Mouse (Mus musculus): Measurements from ENCODE around the gene Pik3cd. TPM values are rescaled to one million over a fixed set of nuclear protein-coding genes. Genes with fewer than 3 reads are reported as not detected.

Gene Pik3cd
- polyA plus RNA-seq, 1 experiment, result 106 TPM

DNA sequence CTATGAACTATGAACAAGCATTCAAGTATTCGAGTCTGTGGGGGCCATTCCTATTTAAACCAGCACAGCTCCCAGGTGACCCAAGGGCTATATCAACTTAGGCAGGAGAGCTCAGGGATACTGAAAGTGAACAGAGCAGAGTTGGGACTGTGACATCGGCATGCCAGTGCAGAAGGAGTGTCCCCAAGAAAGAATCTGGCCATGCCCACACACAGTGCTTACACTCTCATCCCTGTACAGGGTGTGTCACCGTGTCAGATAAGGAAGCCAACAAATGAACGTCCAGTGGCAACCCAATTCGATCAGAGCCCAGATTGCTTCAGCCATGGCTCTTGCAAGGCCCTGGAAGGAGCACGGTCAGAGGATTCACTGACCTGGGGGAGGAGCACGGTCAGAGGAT lies 2.9 kb upstream of the Pik3cd start:
- DNase-seq, result no peak
- peak overlapping the region; percentile 17; the same call in 1 of the 2 replicates for H3K27ac ChIP-seq (ENCODE audit: control insufficient read depth, insufficient read depth, low read length)
- H3K4me3 ChIP-seq (ENCODE audit: control insufficient read depth, insufficient read depth, low read length), result no peak overlapping the region
- H3K4me1 ChIP-seq (replicated peaks; ENCODE audit: control insufficient read depth, insufficient read depth, low read length), result peaks cover 50% of the 10 kb centered on the region
- no peak for TF ChIP-seq CTCF (IDR thresholded peaks at IDR 0.05; ENCODE audit: borderline replicate concordance, control insufficient read depth, extremely low read depth, insufficient read depth, low read length, poor library complexity)
- TF ChIP-seq POLR2A (IDR thresholded peaks at IDR 0.05; ENCODE audit: control insufficient read depth, extremely low read depth, insufficient read depth, low read length, poor library complexity), result no peak
- no peaks in the 10 kb centered on the region for H3K36me3 ChIP-seq (ENCODE audit: control insufficient read depth, insufficient read depth, low read length)
- 47% methylated on average over 7 of the region's 7 CpGs for WGBS
- no peaks in the 10 kb centered on the region for H3K27me3 ChIP-seq (ENCODE audit: control insufficient read depth, insufficient read depth, low read length)

DNA sequence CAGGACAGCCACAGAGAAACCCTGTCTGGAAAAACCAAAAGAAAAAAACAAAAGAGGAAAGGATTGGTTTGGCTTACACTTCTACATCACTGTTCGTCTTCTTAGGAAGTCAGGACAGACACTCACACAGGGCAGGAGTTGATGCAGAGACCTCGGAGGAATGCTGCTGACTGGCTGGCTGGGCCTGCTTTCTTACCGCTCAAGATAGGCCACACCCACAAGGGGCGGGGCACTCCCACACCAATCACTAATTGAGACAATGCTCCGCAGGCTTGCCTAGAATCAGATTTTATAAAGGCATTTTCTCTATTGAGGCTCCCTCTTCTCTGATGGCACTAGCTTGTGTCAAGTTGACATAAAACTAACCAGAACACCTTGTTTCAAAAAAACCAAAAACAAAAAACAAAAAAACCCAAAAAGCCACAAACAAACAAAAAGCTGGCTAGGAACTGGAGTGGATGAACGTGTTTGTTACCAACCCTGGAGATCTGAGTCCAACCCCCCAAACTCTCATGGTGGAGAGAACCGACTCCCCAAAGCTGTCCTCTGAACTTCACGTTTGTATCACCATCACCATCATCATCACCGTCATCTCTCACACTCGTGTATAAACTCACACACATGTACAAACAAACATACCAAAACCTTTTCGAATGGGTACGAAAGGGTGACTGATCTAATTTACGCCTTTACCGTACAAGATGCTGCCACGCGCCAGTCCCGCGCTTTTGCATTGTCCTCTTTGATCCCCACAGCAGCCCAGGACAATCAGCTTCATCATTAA lies 753 bp downstream of the Pik3cd start:
- no peaks in the 10 kb centered on the region for H3K36me3 ChIP-seq (ENCODE audit: control insufficient read depth, insufficient read depth, low read length)
- DNase-seq, result peak; percentile 84
- H3K4me3 ChIP-seq (ENCODE audit: control insufficient read depth, insufficient read depth, low read length), result peak overlapping the region; percentile 38
- TF ChIP-seq CTCF (IDR thresholded peaks at IDR 0.05; ENCODE audit: borderline replicate concordance, control insufficient read depth, extremely low read depth, insufficient read depth, low read length, poor library complexity) (no peak), POLR2A (IDR thresholded peaks at IDR 0.05; ENCODE audit: control insufficient read depth, extremely low read depth, insufficient read depth, low read length, poor library complexity) (0 out of 2 replicates have a peak, but pooled peaks have one; percentile 23)
- H3K27me3 ChIP-seq (ENCODE audit: control insufficient read depth, insufficient read depth, low read length), result no peaks in the 10 kb centered on the region
- 32% methylated on average over 18 of the region's 18 CpGs for WGBS
- peaks cover 66% of the 10 kb centered on the region for H3K4me1 ChIP-seq (replicated peaks; ENCODE audit: control insufficient read depth, insufficient read depth, low read length)
- H3K27ac ChIP-seq (ENCODE audit: control insufficient read depth, insufficient read depth, low read length), result peak overlapping the region; percentile 83

DNA sequence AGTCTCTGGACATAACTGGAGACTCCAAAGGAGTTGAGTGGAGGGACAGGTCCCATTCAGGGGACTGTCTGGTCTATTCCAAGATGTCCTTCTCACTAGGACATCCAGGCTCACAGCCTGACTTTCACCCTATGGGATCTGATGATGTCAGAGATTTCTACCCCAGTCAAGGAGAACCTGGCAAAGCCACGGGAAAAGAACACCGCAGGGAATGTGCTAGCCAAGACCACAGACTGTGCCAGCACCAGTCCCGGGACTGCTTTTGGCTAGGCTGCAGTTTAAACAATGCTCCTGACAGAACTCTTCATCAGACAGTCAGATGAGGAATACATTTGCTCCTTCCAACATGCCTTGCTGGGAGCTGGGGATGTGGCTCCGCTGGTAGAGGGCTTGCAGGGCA lies 2.4 kb downstream of the Pik3cd start:
- Histone ChIP-seq H3K4me1 (replicated peaks; ENCODE audit: control insufficient read depth, insufficient read depth, low read length) (peaks cover 63% of the 10 kb centered on the region), H3K27me3 (ENCODE audit: control insufficient read depth, insufficient read depth, low read length) (no peaks in the 10 kb centered on the region), H3K4me3 (ENCODE audit: control insufficient read depth, insufficient read depth, low read length) (peak overlapping the region; percentile 38), H3K36me3 (ENCODE audit: control insufficient read depth, insufficient read depth, low read length) (no peaks in the 10 kb centered on the region), H3K27ac (ENCODE audit: control insufficient read depth, insufficient read depth, low read length) (peak overlapping the region; percentile 59)
- DNase-seq, result no peak
- WGBS, result 59% methylated on average over 4 of the region's 4 CpGs
- TF ChIP-seq CTCF (IDR thresholded peaks at IDR 0.05; ENCODE audit: borderline replicate concordance, control insufficient read depth, extremely low read depth, insufficient read depth, low read length, poor library complexity) (no peak), POLR2A (IDR thresholded peaks at IDR 0.05; ENCODE audit: control insufficient read depth, extremely low read depth, insufficient read depth, low read length, poor library complexity) (no peak)

DNA sequence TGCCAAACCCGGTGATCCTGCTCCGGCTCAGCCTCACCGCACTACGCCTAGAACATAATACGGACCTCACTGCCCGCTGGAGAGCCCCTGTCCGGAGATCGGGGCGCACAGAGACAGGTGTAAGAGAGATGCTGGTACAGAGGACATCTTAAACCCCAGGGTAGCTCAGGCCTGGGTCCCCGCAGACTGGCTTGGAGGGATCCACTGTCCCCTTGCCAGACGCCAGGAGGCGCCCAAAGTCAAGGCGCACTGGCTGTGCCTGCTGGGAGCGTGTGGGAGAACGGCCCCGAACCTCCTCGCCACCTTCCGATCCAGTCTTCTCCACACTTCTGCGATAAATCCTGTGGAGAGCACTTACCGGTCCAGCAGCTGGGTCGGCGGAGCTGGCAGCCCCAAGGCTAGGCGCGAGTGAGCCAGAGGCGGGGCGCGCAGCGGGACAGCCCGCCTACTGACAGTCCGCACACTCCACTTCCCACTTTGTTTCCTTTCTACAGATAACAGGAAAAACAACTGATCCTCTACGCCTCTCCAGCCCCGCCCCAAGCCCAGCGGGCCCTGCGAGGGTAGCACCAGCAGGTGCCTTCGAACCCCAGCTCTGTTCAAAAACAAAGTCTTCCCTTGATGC lies 4.1 kb downstream of the Pik3cd start:
- Histone ChIP-seq H3K4me1 (replicated peaks; ENCODE audit: control insufficient read depth, insufficient read depth, low read length) (peaks cover 52% of the 10 kb centered on the region), H3K27me3 (ENCODE audit: control insufficient read depth, insufficient read depth, low read length) (no peaks in the 10 kb centered on the region), H3K4me3 (ENCODE audit: control insufficient read depth, insufficient read depth, low read length) (peak overlapping the region; percentile 90), H3K36me3 (ENCODE audit: control insufficient read depth, insufficient read depth, low read length) (no peaks in the 10 kb centered on the region), H3K27ac (ENCODE audit: control insufficient read depth, insufficient read depth, low read length) (peak overlapping the region; percentile 88)
- peak; percentile 76 for DNase-seq
- 0 out of 2 replicates have a peak, but pooled peaks have one; percentile 56 for TF ChIP-seq CTCF (IDR thresholded peaks at IDR 0.05; ENCODE audit: borderline replicate concordance, control insufficient read depth, extremely low read depth, insufficient read depth, low read length, poor library complexity)
- TF ChIP-seq POLR2A (IDR thresholded peaks at IDR 0.05; ENCODE audit: control insufficient read depth, extremely low read depth, insufficient read depth, low read length, poor library complexity), result peak; percentile 47
- WGBS, result under 1% methylated on average over 35 of the region's 35 CpGs

DNA sequence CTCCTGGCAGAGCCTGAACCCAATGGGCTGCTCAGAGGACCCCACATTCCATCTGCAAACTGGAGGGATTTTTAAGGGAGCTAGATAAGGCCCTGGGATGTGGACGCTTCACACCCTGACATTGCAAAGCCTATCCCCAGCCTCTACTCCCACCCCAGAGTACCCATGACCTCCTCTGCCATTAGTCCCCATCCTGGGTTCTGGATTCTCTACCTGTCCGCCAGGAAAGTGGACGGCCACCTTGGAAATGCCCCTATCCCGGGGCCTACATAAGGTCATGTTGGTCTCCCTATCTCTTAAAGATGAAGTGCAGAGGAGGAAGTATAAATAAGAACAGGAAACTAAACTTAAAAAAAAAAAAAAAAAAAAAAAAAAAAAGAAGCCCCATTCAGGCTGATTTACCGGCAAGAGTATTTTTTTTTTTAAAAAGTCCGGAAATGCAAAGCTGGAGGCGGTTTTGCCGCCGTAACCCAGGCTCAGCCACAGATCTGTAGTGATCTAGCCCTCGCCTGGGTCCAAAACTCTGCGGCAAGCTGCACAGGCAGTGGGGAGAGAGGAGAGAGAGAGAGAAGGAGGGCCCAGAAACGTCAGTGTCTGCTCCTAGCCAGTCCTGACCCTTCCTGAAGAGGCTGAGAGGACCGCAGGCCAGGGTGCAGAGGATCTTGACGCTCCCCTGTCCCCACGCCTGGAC lies 4.7 kb downstream of the Pik3cd start:
- H3K27me3 ChIP-seq (ENCODE audit: control insufficient read depth, insufficient read depth, low read length), result no peaks in the 10 kb centered on the region
- H3K36me3 ChIP-seq (ENCODE audit: control insufficient read depth, insufficient read depth, low read length), result no peaks in the 10 kb centered on the region
- WGBS, result 2% methylated on average over 14 of the region's 15 CpGs
- peak overlapping the region; percentile 90 for H3K4me3 ChIP-seq (ENCODE audit: control insufficient read depth, insufficient read depth, low read length)
- H3K27ac ChIP-seq (ENCODE audit: control insufficient read depth, insufficient read depth, low read length), result peak overlapping the region; percentile 88
- no peak; the same call in 1 of the 2 replicates for TF ChIP-seq POLR2A (IDR thresholded peaks at IDR 0.05; ENCODE audit: control insufficient read depth, extremely low read depth, insufficient read depth, low read length, poor library complexity)
- TF ChIP-seq CTCF (IDR thresholded peaks at IDR 0.05; ENCODE audit: borderline replicate concordance, control insufficient read depth, extremely low read depth, insufficient read depth, low read length, poor library complexity), result no peak
- peaks cover 47% of the 10 kb centered on the region for H3K4me1 ChIP-seq (replicated peaks; ENCODE audit: control insufficient read depth, insufficient read depth, low read length)
- DNase-seq, result peak; percentile 68

Data from thymus, adult 2 months (tissue).